Mouse (Mus musculus) heart, adult 8-10 months (tissue): ENCODE measurements at regions not wholly inside any gene's neighbourhood (a gene's known extent, or its start where the extent isn't known, plus 50 kb on each side); places are given as distances from the start of the nearest gene placed in this dataset.

Experiments
- DNase-seq: peaks from one replicate; pipeline ENCODE4 v3.0.0; 2022; ENCODE audit warnings: low spot score

GRCm38 (mm10) chr12:73447172-73447571 is 99.0 kb downstream of the Tmem30b start:
- DNase-seq = no peak

- no peak for DNase-seq
These were observed 100.0 kb downstream of the Tmem30b start for GRCm38 (mm10) chr12:73446148-73446547.

- no peak for DNase-seq
These were observed 100.6 kb downstream of the Tmem30b start for GRCm38 (mm10) chr12:73445562-73445961.

- DNase-seq = no peak
These were observed 101.1 kb downstream of the Tmem30b start for GRCm38 (mm10) chr12:73445128-73445527.

- no peak for DNase-seq
These were observed 104.9 kb downstream of the Tmem30b start for GRCm38 (mm10) chr12:73441326-73441725.

- DNase-seq = no peak
These were observed 111.5 kb downstream of the Tmem30b start for GRCm38 (mm10) chr12:73434684-73435083.

GRCm38 (mm10) chr12:73432546-73432945 is 113.6 kb downstream of the Tmem30b start:
- DNase-seq = no peak

- no peak for DNase-seq
These were observed 118.0 kb downstream of the Tmem30b start for GRCm38 (mm10) chr12:73428171-73428570.

GRCm38 (mm10) chr12:73424814-73425213 is 121.4 kb downstream of the Tmem30b start:
- no peak for DNase-seq

- DNase-seq = no peak
These were observed 129.1 kb downstream of the Tmem30b start for GRCm38 (mm10) chr12:73417101-73417500.

- no peak for DNase-seq
These were observed 129.8 kb downstream of the Tmem30b start for GRCm38 (mm10) chr12:73416367-73416897.

GRCm38 (mm10) chr12:73415856-73416366 is 129.3 kb downstream of the Slc38a6 start:
- no peak for DNase-seq

- no peak for DNase-seq
These were observed 127.0 kb downstream of the Slc38a6 start for GRCm38 (mm10) chr12:73413439-73414196.

- no peak for DNase-seq
These were observed 125.9 kb downstream of the Slc38a6 start for GRCm38 (mm10) chr12:73412500-73412899.

GRCm38 (mm10) chr12:73410924-73411323 is 124.3 kb downstream of the Slc38a6 start:
- no peak for DNase-seq

- peak; percentile 61 for DNase-seq
These were observed 123.0 kb downstream of the Slc38a6 start for GRCm38 (mm10) chr12:73409481-73410085.

GRCm38 (mm10) chr12:73408614-73409013 is 122.0 kb downstream of the Slc38a6 start:
- peak; percentile 78 for DNase-seq

- no peak for DNase-seq
These were observed 121.6 kb downstream of the Slc38a6 start for GRCm38 (mm10) chr12:73408165-73408564.

- DNase-seq = no peak
These were observed 120.0 kb downstream of the Slc38a6 start for GRCm38 (mm10) chr12:73406556-73407087.

- no peak for DNase-seq
These were observed 119.0 kb downstream of the Slc38a6 start for GRCm38 (mm10) chr12:73405583-73405982.

GRCm38 (mm10) chr12:73405106-73405505 is 118.5 kb downstream of the Slc38a6 start:
- DNase-seq = no peak

- no peak for DNase-seq
These were observed 117.4 kb downstream of the Slc38a6 start for GRCm38 (mm10) chr12:73403906-73404474.
